Mouse (Mus musculus) frontal cortex, postnatal 25 days (tissue): ENCODE measurements around the gene Rimklb.
"Not testable (repeated sequence)": the region's sequence is repeated elsewhere in the genome, so short reads cannot be mapped to it uniquely, and the experiment has no call there.

Experiments
- DNase-seq, 2 experiments: peaks; one replicate each; pipeline ENCODE4 v3.0.0; 2022; ENCODE audit warnings: low spot score in 2 of 2

The Rimklb gene

GRCm38 (mm10) chr6:122498661-122499060 lies at the start of gene Rimklb:
Rimklb (minus strand) TSS chr6:122498761.
- DNase-seq, result no peak

- no peak for DNase-seq
Observed at GRCm38 (mm10) chr6:122545948-122546347, 47.4 kb upstream of the Rimklb start.

GRCm38 (mm10) chr6:122545289-122545882 lies 46.8 kb upstream of the Rimklb start:
- DNase-seq, result no peak

- no peak for DNase-seq
Observed at GRCm38 (mm10) chr6:122544672-122545071, 46.1 kb upstream of the Rimklb start.

- DNase-seq, result no peak
Observed at GRCm38 (mm10) chr6:122543574-122543973, 45.0 kb upstream of the Rimklb start.

GRCm38 (mm10) chr6:122542459-122542858 lies 43.9 kb upstream of the Rimklb start:
- not testable (repeated sequence) for DNase-seq

GRCm38 (mm10) chr6:122539564-122539963 lies 41.0 kb upstream of the Rimklb start:
- no peak for DNase-seq

- DNase-seq, result no peak
Observed at GRCm38 (mm10) chr6:122534032-122534431, 35.5 kb upstream of the Rimklb start.

GRCm38 (mm10) chr6:122532883-122533302 lies 34.3 kb upstream of the Rimklb start:
- no peak for DNase-seq

- DNase-seq, result no peak
Observed at GRCm38 (mm10) chr6:122531466-122532174, 33.1 kb upstream of the Rimklb start.

- no peak for DNase-seq
Observed at GRCm38 (mm10) chr6:122528136-122528535, 29.6 kb upstream of the Rimklb start.

- DNase-seq, result no peak
Observed at GRCm38 (mm10) chr6:122527596-122527995, 29.0 kb upstream of the Rimklb start.

- DNase-seq, result no peak
Observed at GRCm38 (mm10) chr6:122523289-122523688, 24.7 kb upstream of the Rimklb start.

GRCm38 (mm10) chr6:122522595-122522994 lies 24.0 kb upstream of the Rimklb start:
- DNase-seq, result no peak

- no peak for DNase-seq
Observed at GRCm38 (mm10) chr6:122519384-122519783, 20.8 kb upstream of the Rimklb start.

- no peak for DNase-seq
Observed at GRCm38 (mm10) chr6:122517668-122518067, 19.1 kb upstream of the Rimklb start.

GRCm38 (mm10) chr6:122515762-122516161 lies 17.2 kb upstream of the Rimklb start:
- DNase-seq, result not testable (repeated sequence)

GRCm38 (mm10) chr6:122514312-122514711 lies 15.8 kb upstream of the Rimklb start:
- no peak for DNase-seq

- no peak for DNase-seq
Observed at GRCm38 (mm10) chr6:122512914-122513878, 14.6 kb upstream of the Rimklb start.

- no peak for DNase-seq
Observed at GRCm38 (mm10) chr6:122508494-122508893, 9.9 kb upstream of the Rimklb start.

GRCm38 (mm10) chr6:122505545-122505944 lies 7.0 kb upstream of the Rimklb start, which contains the start of gene Mfap5:
Mfap5 (plus strand) TSS chr6:122505845.
- no peak for DNase-seq

- no peak for DNase-seq
Observed at GRCm38 (mm10) chr6:122505041-122505440, 6.5 kb upstream of the Rimklb start.
